Mouse (Mus musculus) induced T-regulatory cell, adult 2 months (primary cell): ENCODE data around the gene Ptprq.

ENCODE experiments used
- DNase-seq: peaks from one replicate; pipeline ENCODE4 v3.0.0-alpha.2; 2012; ENCODE audit warnings: low read depth

Gene Ptprq

DNA sequence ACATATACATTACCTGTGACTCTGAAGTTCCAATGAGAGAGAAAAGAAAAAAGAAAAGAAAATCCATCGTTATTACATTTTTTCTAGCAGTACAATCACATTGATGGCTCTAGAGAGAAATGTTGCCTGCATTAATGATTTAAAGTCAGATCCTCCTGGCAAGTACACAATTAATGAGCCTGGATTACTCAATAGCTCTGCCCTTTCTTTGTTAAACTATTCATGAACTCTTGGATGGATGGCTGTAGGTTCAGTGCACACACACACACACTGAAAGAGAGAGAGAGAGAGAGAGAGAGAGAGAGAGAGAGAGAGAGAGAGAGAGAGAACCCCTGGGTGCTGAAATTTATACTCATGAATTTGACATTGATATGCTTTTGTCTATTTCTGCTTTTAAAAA is at the start of gene Ptprq:
Gene Ptprq, minus strand, starts transcription at position 246 of the 400 bp plus-strand sequence.
- DNase-seq: no peak

DNA sequence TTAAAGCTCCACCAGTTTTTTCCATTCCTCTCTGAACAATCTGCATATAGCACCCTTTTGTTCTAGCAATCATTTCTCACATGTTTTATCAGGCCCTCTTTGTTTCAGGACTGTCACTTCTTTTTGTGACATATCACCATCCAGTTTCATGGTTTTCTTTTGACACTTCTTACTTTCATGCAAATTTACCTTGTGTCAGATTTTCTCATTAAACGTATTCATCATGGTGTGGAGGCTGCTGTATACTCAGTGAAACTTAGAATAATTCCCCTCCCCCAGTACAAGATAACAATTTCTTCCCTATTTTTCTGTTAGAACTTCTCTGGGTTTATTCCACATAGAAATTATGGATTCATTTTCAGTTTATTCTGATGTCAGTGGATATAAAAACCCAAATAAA is 39.8 kb upstream of the Ptprq start:
- no peak for DNase-seq

DNA sequence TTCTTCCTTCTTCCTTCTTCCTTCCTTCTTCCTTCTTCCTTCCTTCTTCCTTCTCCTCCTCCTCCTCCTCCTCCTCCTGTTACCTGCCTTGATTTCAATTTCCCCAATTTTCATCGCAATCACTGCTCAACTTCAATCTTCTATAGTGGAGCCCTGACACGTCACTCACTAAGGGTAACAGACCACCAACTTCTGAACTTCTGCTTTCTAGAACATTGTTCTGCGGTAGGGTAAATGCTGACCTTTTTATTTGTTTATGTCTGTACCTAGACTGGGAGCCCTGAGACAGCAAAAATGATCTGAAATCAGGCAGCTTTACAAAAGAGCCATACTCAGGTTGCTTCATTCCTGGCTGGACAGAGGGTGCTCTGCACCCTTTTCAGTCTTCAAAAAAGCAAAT is 33.6 kb upstream of the Ptprq start:
- no peak for DNase-seq

DNA sequence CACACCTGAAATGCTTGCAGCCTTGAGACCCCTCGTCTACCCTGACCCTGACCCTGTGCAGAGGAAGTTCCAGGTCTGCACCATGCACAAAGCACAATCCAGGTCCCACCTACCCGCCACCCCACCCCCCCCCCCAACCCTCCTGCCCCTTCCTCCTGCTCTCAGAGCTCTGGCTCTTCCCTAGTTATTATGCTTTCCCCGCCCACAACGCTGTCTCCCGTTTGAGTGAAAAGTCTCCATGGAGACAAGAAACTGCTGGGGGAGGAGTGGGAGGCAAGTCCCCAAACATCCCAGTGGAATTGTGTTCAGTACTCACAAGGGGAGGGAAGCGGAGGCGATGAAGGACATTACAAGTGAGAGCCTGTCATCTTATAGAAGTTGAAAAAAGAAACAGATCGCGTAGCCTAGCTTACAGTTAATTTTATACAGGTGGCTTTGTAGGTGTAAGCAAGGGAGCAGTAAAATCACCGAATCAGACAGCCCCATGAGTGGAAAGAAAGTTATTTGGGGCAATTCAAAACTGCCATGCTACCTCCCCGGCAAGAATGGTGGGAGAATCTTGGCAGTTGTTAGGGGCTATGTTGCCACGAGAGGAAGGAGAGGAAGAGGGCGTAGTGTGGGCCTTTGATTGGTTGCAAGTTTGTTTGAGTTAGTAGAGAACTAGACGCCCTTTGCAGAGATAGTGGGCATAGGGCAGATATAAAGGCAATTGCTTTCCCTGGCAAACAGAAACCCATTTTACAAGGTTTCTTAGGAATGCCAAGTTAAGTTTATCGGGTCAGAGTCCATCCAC is 32.7 kb upstream of the Ptprq start:
- DNase-seq: no peak

DNA sequence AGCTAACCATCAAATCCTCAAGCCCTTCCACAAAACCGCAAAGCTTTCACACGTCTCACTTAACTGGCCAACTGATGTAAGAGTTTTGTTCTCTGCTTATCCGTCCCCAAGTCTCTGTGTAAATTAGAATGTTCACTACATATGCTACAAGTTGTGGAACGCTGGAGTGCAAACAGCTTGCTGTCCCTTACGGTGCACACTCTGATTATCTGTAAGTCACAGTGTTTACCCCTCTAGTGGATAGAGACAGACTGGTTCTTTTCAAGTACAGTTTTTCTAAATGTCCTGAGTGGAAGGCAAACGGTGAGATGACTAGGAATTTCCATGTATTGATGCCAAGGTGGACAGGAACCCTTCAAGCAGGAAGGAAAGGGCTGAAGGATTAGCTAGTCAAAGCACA is 32.1 kb upstream of the Ptprq start:
- no peak for DNase-seq

DNA sequence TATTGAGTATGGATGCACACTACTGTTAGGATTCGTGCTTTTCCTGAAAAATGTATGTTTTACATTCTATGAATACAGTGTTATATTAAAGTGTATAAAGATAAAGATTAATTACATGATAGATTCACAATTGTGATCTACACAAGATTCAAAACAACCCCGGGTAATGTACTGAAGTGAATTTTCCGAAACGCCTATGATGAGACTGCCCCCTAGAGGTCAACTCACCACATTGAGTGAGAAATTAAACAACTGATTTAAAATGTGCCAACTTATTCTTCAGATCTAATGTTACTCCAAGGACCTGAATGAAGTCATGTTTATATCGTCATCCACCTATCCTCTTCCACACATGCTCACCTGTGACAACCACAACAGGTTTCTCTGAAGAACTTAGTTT is 27.7 kb upstream of the Ptprq start:
- DNase-seq: peak; percentile 12

DNA sequence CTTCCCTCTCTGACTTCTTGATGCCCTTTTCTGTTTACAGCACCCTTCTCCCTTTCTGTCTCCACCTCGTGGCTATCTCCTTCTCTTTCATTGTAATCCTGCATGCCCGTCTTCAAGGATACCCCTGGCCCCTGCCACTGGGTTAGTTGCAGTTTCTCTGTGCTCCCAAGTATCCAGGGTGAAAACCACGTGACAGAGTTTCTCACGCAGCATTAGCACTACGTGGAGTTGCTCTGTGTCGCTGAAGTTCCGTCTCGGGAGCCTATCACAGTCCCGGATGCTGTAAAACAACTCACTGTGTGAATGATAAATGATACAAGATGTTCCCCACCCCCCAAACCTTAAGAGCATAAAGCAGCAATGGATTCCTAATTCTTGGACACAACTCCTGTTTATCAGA is 26.9 kb upstream of the Ptprq start:
- DNase-seq: no peak

DNA sequence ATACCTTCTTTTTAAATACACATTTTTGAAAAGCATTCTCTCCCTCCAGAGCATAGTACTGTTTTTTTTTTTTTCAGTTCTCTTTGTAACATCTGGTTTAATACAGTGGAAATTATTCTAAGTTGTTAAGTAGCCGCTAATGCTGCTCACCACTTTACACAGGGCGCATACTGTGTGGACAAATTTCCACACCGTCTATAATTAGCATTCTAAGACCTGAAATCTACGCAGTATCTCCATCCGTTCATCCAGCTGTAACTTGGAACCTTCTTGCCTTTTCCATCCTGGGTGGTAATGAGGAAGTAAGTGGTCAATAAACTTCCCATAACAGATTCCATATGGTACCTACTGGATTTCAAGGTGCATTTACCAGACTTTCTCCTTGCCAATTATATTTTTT is 20.0 kb upstream of the Ptprq start:
- no peak for DNase-seq

DNA sequence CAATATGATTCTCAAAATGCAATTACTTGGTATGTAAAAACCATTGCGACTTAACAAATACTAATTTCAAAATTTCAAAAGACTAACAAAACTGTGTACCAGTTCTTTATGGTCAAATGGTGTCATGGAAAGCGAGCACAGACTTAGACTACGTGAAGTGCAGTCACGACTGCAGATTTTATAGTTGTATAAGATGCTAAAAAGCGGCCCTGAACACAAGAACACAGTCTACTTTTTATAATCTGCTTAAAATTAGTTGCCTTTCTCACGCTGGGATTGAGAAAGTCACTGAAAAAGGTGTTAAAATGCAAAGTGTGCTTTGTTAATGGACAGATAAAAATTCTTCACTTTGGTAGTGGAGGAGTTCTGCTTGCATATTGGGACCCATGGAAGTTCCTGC is 17.9 kb upstream of the Ptprq start:
- no peak for DNase-seq

DNA sequence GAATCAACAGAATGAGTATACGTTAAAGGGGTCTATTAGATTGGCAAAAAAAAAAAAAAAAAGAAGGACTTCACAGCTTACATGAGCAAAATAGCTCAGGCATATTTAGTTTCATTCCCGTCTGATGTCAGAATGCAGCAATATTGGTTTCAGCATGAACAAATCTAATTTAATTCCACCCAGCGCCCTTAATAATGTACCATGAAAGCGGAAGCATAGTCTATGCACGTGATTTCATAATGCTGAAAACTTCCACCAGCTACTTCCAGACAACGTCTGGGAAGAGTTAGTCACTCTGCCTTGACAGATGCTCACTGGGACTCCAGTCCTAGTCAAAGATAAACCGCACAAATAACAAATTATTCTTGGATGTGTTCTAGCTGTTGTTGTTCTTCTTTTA is 15.6 kb upstream of the Ptprq start:
- DNase-seq: no peak

DNA sequence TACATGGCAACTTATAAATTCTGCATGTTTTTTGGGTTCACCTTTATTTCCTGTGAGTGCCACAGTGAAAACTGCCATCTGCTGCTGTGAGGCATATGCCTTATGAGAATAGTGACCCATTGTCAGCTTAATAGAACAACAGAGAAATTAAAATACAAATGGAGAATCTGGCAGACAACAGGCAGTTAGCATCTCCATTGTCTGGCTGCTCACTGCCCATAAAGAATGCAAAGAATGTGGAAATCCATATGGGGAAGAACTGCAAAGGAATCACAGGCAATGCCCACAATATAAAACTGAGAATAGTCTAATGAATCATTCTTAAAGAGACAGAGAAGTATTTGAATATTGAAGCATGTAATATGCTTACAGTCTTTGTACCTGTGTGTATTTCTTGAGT is 14.5 kb upstream of the Ptprq start:
- no peak for DNase-seq

DNA sequence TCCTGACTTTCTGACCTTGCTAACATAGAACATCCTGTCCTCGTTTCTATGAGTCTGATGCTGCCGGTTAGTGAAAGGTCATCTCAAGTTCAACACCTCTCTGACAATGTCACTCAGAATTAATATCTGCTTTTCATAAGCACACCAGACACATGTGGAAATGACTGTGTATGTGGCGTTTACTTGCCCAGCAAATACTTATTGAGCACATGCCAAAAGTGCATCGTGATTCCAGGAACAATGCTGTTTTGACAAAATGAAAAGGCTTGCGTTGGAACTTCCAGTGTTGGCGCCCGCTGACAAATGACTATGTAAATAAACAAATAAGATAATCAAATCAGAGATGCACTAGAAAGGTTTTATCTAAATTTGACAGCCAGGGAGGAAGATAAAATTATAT is 5.8 kb upstream of the Ptprq start:
- no peak for DNase-seq

DNA sequence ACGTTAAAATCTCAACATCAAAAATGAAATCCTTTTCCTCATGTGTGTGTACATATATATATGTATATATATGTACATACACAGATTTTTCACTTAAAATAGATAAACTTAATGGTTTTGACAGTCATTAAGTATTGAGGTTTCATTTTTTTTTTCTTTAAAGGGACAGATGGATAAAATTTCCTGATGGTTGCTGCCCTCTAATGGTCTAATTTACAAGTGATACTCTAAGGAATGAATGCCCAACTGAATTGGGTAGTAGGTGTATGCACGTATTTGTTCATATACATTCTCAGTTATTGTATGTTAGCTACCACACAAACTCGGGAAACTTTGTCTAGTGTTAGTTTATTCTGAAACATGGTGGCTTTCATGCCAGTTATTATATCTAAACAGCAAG is 15.4 kb downstream of the Ptprq start:
- no peak for DNase-seq

DNA sequence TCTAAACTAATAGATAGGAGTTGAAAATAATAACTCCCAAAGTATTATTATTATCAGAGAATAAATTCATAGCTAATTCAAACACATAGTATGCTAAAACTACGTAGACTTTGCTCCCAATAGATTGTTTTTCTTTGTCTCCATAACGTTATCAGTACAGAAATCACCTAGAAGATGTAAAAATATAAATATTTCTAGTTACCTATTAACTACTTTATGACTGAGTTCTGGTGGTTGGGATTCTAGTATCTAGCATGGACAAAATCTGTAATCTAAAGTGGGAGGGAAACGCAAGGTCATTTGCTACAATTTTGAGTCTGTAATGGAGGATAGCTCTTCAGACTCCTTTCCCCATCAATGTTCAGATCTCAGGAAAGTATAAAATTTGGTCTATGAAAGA is 18.9 kb downstream of the Ptprq start:
- DNase-seq: no peak

DNA sequence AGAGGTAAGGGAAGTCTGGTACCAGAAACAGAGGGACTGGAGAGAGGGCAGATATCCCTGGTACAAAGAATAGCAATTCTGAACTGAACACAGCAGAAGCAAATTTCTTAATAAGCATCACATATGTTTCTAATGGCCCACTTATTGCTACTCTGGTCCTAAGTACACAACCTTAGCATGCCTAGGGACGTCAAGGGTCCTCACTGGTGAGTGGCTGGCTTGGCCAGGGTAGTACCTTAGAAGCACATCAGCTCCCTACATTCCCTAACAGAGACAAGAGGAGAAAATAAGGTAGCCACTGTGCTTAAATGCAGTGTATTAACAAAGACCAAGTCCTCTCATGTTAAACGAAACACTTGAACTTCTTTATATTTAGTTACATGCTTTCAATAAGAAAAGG is 21.1 kb downstream of the Ptprq start:
- DNase-seq: no peak

DNA sequence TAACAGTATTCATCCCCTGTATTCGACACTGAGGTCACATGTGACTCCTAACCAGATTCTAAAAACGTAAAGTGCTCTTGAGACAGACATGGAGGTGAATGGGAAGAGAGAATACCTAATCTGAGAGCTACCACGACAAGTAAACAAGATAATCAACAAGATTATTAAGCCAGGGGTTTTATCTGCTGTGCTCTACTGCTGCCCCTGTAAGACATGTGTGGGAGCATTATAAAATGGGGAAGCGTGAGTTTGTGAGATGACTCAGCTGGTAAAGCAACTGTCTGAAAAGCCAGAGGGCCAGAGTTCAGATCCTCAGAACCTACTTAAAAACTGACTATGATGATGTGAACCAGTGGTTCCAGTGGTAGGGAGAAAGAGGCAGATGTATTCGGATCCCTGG is 22.7 kb downstream of the Ptprq start:
- no peak for DNase-seq

DNA sequence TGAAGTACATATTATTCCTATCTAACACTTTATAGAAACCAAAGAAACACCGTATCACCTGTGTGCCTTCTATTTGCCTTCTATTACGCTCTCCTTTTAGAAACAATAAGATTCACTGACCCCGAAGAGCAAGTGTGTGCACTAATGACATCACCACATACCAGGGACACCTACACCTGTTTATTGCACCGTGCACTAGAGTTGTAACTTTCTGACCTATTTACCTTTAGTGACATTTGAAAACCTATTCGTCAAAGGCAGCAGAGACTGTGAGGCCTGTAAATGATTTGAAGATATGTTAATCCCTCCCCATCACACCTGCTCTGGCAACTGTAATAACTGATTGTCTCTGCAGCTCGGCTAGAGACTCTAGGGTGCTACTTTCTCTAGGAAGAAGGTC is 32.5 kb downstream of the Ptprq start:
- no peak for DNase-seq

DNA sequence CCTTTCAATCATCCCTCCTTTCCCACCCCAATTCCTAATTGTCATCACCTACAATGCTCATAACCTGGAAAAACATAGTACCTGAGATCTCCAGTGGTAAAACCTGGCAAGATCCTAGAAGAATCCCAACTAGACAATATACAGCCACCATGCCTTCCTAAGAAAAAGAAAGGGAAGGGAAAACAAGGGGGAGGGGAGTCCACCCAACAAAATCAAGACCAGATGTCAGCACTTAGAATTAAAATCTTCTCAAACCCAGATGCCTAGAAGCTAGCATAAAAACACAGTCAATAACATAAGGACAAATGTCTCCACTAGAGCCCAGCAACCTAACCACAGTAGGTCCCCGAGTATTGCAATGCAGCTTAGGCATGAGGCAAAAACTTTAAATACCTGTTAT is 43.9 kb downstream of the Ptprq start:
- DNase-seq: no peak

DNA sequence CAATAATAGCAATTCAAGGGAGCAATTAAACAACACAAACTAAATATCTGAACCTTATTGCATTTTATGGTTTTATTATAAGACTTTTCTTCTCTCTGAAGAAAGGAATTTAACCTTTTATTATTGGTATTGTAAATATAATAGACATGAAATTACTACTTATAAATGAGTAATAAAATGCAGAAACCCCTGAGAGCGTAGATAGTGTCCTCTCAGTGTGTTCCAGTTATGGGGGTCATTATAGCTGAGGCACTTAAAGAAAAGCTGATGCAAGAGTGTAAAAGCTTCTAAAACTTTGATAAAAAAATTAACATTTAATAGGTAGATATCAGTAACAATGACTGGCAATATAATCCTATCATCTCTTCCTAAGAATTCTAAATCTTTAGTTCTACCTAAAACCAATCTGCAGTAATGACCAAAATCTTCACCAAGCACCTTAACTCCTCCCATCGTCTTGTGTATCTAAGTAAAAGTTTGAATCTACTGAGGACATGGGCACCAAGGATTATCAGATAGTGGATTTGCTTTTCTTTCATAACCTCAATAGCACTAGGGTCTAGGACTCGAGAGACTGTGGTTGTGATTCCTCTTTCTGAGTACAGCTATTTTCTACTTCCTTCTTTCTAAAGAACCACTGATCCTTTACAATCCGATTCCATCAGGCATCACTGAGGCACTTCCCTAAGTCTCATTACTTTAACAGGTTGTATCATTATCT is 51.3 kb downstream of the Ptprq start:
- DNase-seq: no peak

DNA sequence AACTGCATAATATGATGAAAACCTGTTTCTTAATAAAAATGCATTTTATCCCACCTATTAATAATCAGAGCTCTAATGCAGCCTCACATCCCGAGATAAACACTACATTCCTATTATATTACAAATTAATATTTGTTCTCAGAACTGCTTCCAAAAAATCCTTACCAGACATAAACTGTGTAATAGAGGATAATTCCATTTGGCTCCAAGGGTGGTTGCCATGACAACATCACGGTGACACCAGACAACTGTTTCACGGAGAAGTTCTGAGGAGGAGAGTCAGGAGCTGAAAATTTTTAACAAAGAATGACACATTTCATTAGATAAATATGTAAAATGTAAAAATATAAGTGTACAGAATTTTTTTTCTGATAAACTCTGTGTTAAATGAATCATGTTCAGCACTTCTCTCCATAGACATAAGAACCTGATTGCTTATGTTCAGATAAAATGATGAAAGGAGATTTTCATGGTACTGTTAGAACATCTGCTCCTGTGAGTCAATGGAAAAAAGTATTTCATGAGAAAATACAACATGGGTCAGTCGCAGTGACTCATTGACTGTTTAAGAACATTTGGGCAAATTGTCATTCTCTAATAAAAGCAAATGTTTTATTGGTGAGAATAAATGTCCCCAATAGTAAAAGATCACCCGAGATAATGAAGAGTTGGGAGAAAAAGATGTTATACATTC is 57.3 kb downstream of the Ptprq start:
- DNase-seq: no peak

DNA sequence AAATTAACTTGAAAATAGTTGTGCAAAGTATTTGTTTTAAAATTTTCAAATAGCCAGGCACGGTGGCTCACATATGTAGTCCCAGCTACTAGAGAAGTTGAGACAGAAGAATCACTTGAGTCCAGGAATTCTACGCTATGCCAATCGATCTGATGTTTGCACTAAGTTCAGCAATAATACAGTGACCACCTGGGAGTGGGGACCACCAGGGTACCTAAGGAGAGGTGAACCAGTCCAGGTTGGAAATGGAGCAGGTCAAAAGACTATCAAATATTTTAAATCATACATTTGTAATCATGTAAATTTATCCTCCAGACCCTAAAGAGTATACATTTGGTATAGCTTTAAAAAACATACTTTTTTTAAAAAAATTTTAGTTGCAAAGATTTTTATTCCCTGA is 57.9 kb downstream of the Ptprq start:
- no peak for DNase-seq

DNA sequence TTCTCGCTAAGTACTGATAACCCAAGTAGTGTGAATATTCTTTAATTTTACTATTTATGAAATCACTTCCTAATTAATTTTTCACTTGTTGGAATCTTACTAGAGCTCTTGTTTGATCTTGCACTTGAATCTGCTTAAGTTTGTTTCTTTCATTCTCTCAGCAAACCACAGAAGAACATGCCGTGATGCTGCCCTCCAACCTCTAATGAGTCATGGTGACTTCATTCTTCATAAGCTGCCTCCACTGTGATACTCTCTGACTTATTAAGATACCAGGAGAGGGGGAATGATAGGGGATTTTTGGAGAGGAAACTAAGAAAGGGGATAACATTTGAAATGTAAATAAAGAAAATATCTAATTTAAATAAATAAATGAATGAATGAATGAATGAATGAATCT is 60.7 kb downstream of the Ptprq start:
- no peak for DNase-seq

DNA sequence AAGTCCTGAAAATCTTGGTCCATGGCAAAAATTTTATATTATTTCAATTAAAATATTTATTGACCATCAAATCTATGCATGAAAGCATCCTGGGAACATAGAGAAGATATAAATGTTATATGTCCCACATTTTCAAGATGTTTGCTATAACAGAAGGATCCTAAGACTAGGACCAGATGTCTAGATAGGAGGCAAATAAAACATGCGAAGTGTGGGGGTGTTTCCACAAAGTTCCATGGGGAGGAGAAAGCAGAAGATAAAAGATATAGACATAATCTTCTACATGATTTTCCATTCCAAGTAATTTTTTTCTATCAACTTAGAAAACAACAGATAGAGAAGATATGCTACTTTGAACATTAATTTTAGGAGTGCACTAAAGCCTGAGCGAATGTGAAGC is 70.2 kb downstream of the Ptprq start:
- no peak for DNase-seq
